Mouse (Mus musculus) small intestine, adult 2 months (tissue): Measurements from ENCODE around the gene Gm10318. TPM values are rescaled to one million over a fixed set of nuclear protein-coding genes. Genes with fewer than 3 reads are reported as not detected.

Source experiments
- H3K27ac ChIP-seq: fragments of 200-500 bp; 2 replicates; pipeline ENCODE4 v1.5.1; 2012; ENCODE audit warnings: low read depth, low read length, control low read depth, inconsistent platforms; ENCODE audit not compliant: insufficient read depth
- H3K27me3 ChIP-seq: fragments of 200-500 bp; 2 replicates; pipeline ENCODE4 v1.6.1; 2012; ENCODE audit warnings: mild to moderate bottlenecking, moderate library complexity, low read length, inconsistent platforms; ENCODE audit not compliant: control insufficient read depth, insufficient read depth
- H3K36me3 ChIP-seq: fragments of 200-500 bp; 2 replicates; pipeline ENCODE4 v1.6.1; 2012; ENCODE audit warnings: mild to moderate bottlenecking, low read length, control low read depth, inconsistent platforms; ENCODE audit not compliant: control insufficient read depth, insufficient read depth
- H3K4me1 ChIP-seq: fragments of 200-500 bp; 2 replicates; pipeline ENCODE4 v1.6.1; 2012; ENCODE audit warnings: low read length, inconsistent platforms, mixed read lengths; ENCODE audit not compliant: control insufficient read depth, insufficient read depth, insufficient read length
- H3K4me3 ChIP-seq: fragments of 200-500 bp; 2 replicates; pipeline ENCODE4 v1.5.1; 2012; ENCODE audit warnings: low read depth, mild to moderate bottlenecking, control low read depth, inconsistent platforms, low read length, moderate library complexity
- CTCF ChIP-seq: fragments of 200-500 bp; IDR thresholded peaks from 2 replicates; pipeline ENCODE4 v1.5.1; 2012; ENCODE audit warnings: low read depth, mild to moderate bottlenecking, control low read depth, inconsistent platforms, low read length, moderate library complexity, mixed read lengths; ENCODE audit not compliant: insufficient replicate concordance, insufficient read length; ENCODE audit errors: extremely low read depth
- POLR2A ChIP-seq: fragments of 200-500 bp; IDR thresholded peaks from 2 replicates; pipeline ENCODE4 v1.6.1; 2012; ENCODE audit warnings: low read depth, mild to moderate bottlenecking, control low read depth, inconsistent platforms, low read length, moderate library complexity
- WGBS: fragments of 180-500 bp; shearing (Covaris S2); methylation state at CpG from one replicate; pipeline ENCODE4 v1.1.7; 2018; 5-methylcytosine and 5-hydroxymethylcytosine counted together
- polyA plus RNA-seq: library from polyadenylated mRNA; depleted of rRNA; stranded (reverse); fragments of >200 nt; gene quantifications from 2 replicates; pipeline ENCODE4 v1.2.3, GENCODE M21; 2012; rRNA removed

The Gm10318 gene
- polyA plus RNA-seq, 1 experiment, result not detected

GRCm38 (mm10) chr10:77895562-77895961, 42.9 kb downstream of the Gm10318 start:
- H3K27ac ChIP-seq, result peak overlapping the region; percentile 10; the same call in 1 of the 2 replicates
- WGBS, result 60% methylated on average over 5 of the region's 5 CpGs
- TF ChIP-seq POLR2A (no peak), CTCF (no peak)

GRCm38 (mm10) chr10:77900126-77900525, 47.5 kb downstream of the Gm10318 start:
- 35% methylated on average over 7 of the region's 7 CpGs for WGBS
- Histone ChIP-seq H3K36me3 (no peaks in the 10 kb centered on the region), H3K27me3 (peaks cover 14% of the 10 kb centered on the region), H3K27ac (no peak overlapping the region), H3K4me1 (peaks cover 15% of the 10 kb centered on the region), H3K4me3 (no peak overlapping the region)
- no peak for TF ChIP-seq CTCF
- TF ChIP-seq POLR2A, result no peak

More at GRCm38 (mm10) chr10:77895562-77895961, 42.9 kb downstream of the Gm10318 start:
- Histone ChIP-seq H3K4me3 (no peak overlapping the region), H3K27me3 (no peaks in the 10 kb centered on the region), H3K4me1 (peaks cover 6% of the 10 kb centered on the region; the same call in 1 of the 2 replicates), H3K36me3 (no peaks in the 10 kb centered on the region)

- no peak overlapping the region for H3K27ac ChIP-seq
- peaks cover 14% of the 10 kb centered on the region for H3K27me3 ChIP-seq
- TF ChIP-seq POLR2A (no peak), CTCF (no peak)
- 82% methylated on average over 27 of the region's 27 CpGs for WGBS
- H3K36me3 ChIP-seq, result no peaks in the 10 kb centered on the region
- peaks cover 15% of the 10 kb centered on the region for H3K4me1 ChIP-seq
- H3K4me3 ChIP-seq, result peak overlapping the region; percentile 7; the same call in 1 of the 2 replicates
Measured at GRCm38 (mm10) chr10:77900903-77901818, 48.5 kb downstream of the Gm10318 start.

- 2% methylated on average over 14 of the region's 14 CpGs for WGBS
Measured at GRCm38 (mm10) chr10:77901871-77902210, 49.2 kb downstream of the Gm10318 start.

GRCm38 (mm10) chr10:77902211-77902893, 49.7 kb downstream of the Gm10318 start, which contains the start of gene Lrrc3:
TSS of gene Lrrc3 (minus strand) at chr10:77902536.
- Histone ChIP-seq H3K36me3 (no peaks in the 10 kb centered on the region), H3K27me3 (peaks cover 14% of the 10 kb centered on the region), H3K4me1 (peaks cover 15% of the 10 kb centered on the region), H3K27ac (no peak within 1 kb of the TSS), H3K4me3 (peak within 1 kb of the TSS; percentile 64)
- WGBS, result 1% methylated on average over 46 of the region's 46 CpGs
- no peak for TF ChIP-seq CTCF
- TF ChIP-seq POLR2A, result no peak

More at GRCm38 (mm10) chr10:77901871-77902210, 49.2 kb downstream of the Gm10318 start:
- H3K4me1 ChIP-seq, result peaks cover 15% of the 10 kb centered on the region
- no peaks in the 10 kb centered on the region for H3K36me3 ChIP-seq
- no peak for TF ChIP-seq POLR2A
- no peak for TF ChIP-seq CTCF
- peak overlapping the region; percentile 64 for H3K4me3 ChIP-seq
- H3K27me3 ChIP-seq, result peaks cover 14% of the 10 kb centered on the region
- H3K27ac ChIP-seq, result no peak overlapping the region

- WGBS, result 4% methylated on average over 35 of the region's 35 CpGs
- Histone ChIP-seq H3K4me3 (peak overlapping the region; percentile 64), H3K27ac (no peak overlapping the region)
Measured at GRCm38 (mm10) chr10:77902894-77903715, 50.4 kb downstream of the Gm10318 start.

More at GRCm38 (mm10) chr10:77902894-77903715, 50.4 kb downstream of the Gm10318 start:
- H3K27me3 ChIP-seq, result peaks cover 14% of the 10 kb centered on the region
- no peaks in the 10 kb centered on the region for H3K36me3 ChIP-seq
- H3K4me1 ChIP-seq, result peaks cover 15% of the 10 kb centered on the region
- TF ChIP-seq POLR2A, result no peak
- TF ChIP-seq CTCF, result no peak

Other genes starting within 250 kb of the Gm10318 start
- gene Sumo3, start 246.8 kb upstream of the Gm10318 start, polyA plus RNA-seq, result 129 and 254 TPM in 2 replicates
- gene Gm49325, start 246.7 kb upstream of the Gm10318 start, polyA plus RNA-seq, result not detected in 2 replicates
- gene Ube2g2, start 230.6 kb upstream of the Gm10318 start, polyA plus RNA-seq, result 16.5 and 20.9 TPM in 2 replicates
- gene Tspear, start 166.3 kb upstream of the Gm10318 start, polyA plus RNA-seq, result 0.11 and 0.33 TPM in 2 replicates
- not detected in 2 replicates for gene Gm19402, start 162.1 kb upstream of the Gm10318 start, polyA plus RNA-seq
- not detected in 2 replicates for gene Gm9508, start 155.6 kb upstream of the Gm10318 start, polyA plus RNA-seq
- not detected in 2 replicates for gene Gm10272, start 146.2 kb upstream of the Gm10318 start, polyA plus RNA-seq
- gene Gm10024, start 141.4 kb upstream of the Gm10318 start, polyA plus RNA-seq, result not detected in 2 replicates
- 0.85 TPM in 1 of 2 replicates, not detected in the other for gene Gm10142, start 137.1 kb upstream of the Gm10318 start, polyA plus RNA-seq
- not detected in 2 replicates for gene Krtap12-1, start 132.3 kb upstream of the Gm10318 start, polyA plus RNA-seq
- gene Gm10100, start 126.4 kb upstream of the Gm10318 start, polyA plus RNA-seq, result not detected in 2 replicates
- not detected in 2 replicates for gene Gm18596, start 110.2 kb upstream of the Gm10318 start, polyA plus RNA-seq
- gene Gm9736, start 101.5 kb upstream of the Gm10318 start, polyA plus RNA-seq, result not detected in 2 replicates
- not detected in 2 replicates for gene Gm3233, start 93.2 kb upstream of the Gm10318 start, polyA plus RNA-seq
- not detected in 2 replicates for gene Gm3238, start 81.5 kb upstream of the Gm10318 start, polyA plus RNA-seq
- gene Gm7138, start 75.9 kb upstream of the Gm10318 start, polyA plus RNA-seq, result not detected in 2 replicates
- gene Gm3250, start 70.3 kb upstream of the Gm10318 start, polyA plus RNA-seq, result not detected in 2 replicates
- not detected in 2 replicates for gene Gm7137, start 64.7 kb upstream of the Gm10318 start, polyA plus RNA-seq
- not detected in 2 replicates for gene Gm9639, start 57.8 kb upstream of the Gm10318 start, polyA plus RNA-seq
- gene Gm19668, start 53.7 kb upstream of the Gm10318 start, polyA plus RNA-seq, result not detected in 2 replicates
- gene Gm9507, start 41.0 kb upstream of the Gm10318 start, polyA plus RNA-seq, result not detected in 2 replicates
- not detected in 2 replicates for gene Gm2696, start 38.2 kb upstream of the Gm10318 start, polyA plus RNA-seq
- not detected in 2 replicates for gene Krtap10-4, start 25.8 kb upstream of the Gm10318 start, polyA plus RNA-seq
- gene Krtap10-10, start 16.9 kb upstream of the Gm10318 start, polyA plus RNA-seq, result 0.09 TPM in 1 of 2 replicates, not detected in the other
- gene Gm36176, start 6.1 kb upstream of the Gm10318 start, polyA plus RNA-seq, result not detected in 2 replicates
- gene Gm3285, start 9.1 kb downstream of the Gm10318 start, polyA plus RNA-seq, result not detected in 2 replicates
- gene Lrrc3, start 49.7 kb downstream of the Gm10318 start, polyA plus RNA-seq, result 4.0 and 5.3 TPM in 2 replicates
- gene Trpm2, start 117.7 kb downstream of the Gm10318 start, polyA plus RNA-seq, result 1.8 and 3.4 TPM in 2 replicates
- 11.0 and 14.6 TPM in 2 replicates for gene 1810043G02Rik, start 125.7 kb downstream of the Gm10318 start, polyA plus RNA-seq
- 31.2 and 39.0 TPM in 2 replicates for gene Pfkl, start 157.2 kb downstream of the Gm10318 start, polyA plus RNA-seq
- 0.86 and 1.1 TPM in 2 replicates for gene Dnmt3l, start 189.1 kb downstream of the Gm10318 start, polyA plus RNA-seq
- 0.27 and 0.34 TPM in 2 replicates for gene Aire, start 190.8 kb downstream of the Gm10318 start, polyA plus RNA-seq
- gene Icosl, start 216.4 kb downstream of the Gm10318 start, polyA plus RNA-seq, result 6.8 and 9.7 TPM in 2 replicates